Mouse (Mus musculus): Measurements from ENCODE around the gene Olfr1224-ps1. TPM values are rescaled to one million over a fixed set of nuclear protein-coding genes. Genes with fewer than 3 reads are reported as not detected.
"Not testable (repeated sequence)": the region's sequence is repeated elsewhere in the genome, so short reads cannot be mapped to it uniquely, and the experiment has no call there.

The Olfr1224-ps1 gene
- polyA plus RNA-seq (2015; fragmentation: Nextera tagmentation; extraction: Ambion mirVana), result not detected in 2 replicates

- not testable (repeated sequence) for H3K27ac ChIP-seq; H3K9me3 ChIP-seq; H3K27me3 ChIP-seq (replicated peaks); ATAC-seq (replicated peaks); H3K36me3 ChIP-seq (replicated peaks); H3K4me1 ChIP-seq; H3K4me2 ChIP-seq; H3K4me3 ChIP-seq; H3K9ac ChIP-seq
- 96% methylated on average over 8 of the region's 8 CpGs for WGBS
Measured at GRCm38 (mm10) chr2:89163991-89164390, at the start of gene Olfr1224-ps1. Gene Olfr1224-ps1, minus strand, starts transcription at chr2:89164091.

- H3K9me3 ChIP-seq, result no peaks in the 10 kb centered on the region
- 59% methylated on average over 2 of the region's 2 CpGs for WGBS
- H3K4me2 ChIP-seq, result no peak within 1 kb of the TSS
- no peak within 1 kb of the TSS for H3K27ac ChIP-seq
- H3K36me3 ChIP-seq (replicated peaks), result no peaks in the 10 kb centered on the region
- ATAC-seq (replicated peaks), result no peak
- no peak within 1 kb of the TSS for H3K4me3 ChIP-seq
- H3K27me3 ChIP-seq (replicated peaks), result no peaks in the 10 kb centered on the region
- H3K9ac ChIP-seq, result no peak within 1 kb of the TSS
- H3K4me1 ChIP-seq, result no peaks in the 10 kb centered on the region
Measured at GRCm38 (mm10) chr2:89199948-89200347, 36.1 kb upstream of the Olfr1224-ps1 start, which contains the start of gene Olfr1226. Gene Olfr1226, minus strand, starts transcription at chr2:89200048.

GRCm38 (mm10) chr2:89196325-89196982 lies 32.6 kb upstream of the Olfr1224-ps1 start:
- no peak overlapping the region for H3K4me3 ChIP-seq
- H3K4me1 ChIP-seq, result no peaks in the 10 kb centered on the region
- no peaks in the 10 kb centered on the region for H3K27me3 ChIP-seq (replicated peaks)
- H3K9ac ChIP-seq, result no peak overlapping the region
- H3K27ac ChIP-seq, result no peak overlapping the region
- no peak for ATAC-seq (replicated peaks)
- H3K36me3 ChIP-seq (replicated peaks), result no peaks in the 10 kb centered on the region
- no peak overlapping the region for H3K4me2 ChIP-seq
- 90% methylated on average over 3 of the region's 3 CpGs for WGBS
- no peaks in the 10 kb centered on the region for H3K9me3 ChIP-seq

DNA sequence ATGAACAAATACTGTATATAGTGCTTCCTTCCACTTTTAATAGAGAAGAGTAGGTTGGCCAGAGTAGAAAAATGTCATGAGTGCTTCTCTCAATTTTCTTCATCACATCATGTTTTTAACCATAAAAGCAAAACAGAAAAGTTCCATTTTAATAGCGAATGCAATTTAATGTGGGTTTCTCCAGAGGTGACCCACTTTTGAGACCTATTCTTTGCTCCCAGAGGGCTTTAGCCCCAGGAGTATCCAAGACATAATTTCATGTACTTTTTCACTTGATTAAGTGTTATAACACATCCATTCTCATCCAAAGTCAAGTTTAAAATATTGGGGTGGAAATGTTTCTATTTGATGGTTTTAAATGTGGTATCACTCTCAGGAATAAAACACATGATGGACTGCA lies 10.7 kb upstream of the Olfr1224-ps1 start, which contains the start of gene Olfr1225:
Gene Olfr1225 (minus strand): TSS at position 101 of the 400 bp plus-strand sequence.
- no peak for ATAC-seq (replicated peaks)
- Histone ChIP-seq H3K4me3 (no peak within 1 kb of the TSS), H3K36me3 (replicated peaks) (no peaks in the 10 kb centered on the region), H3K4me2 (no peak within 1 kb of the TSS), H3K9me3 (no peaks in the 10 kb centered on the region), H3K9ac (no peak within 1 kb of the TSS), H3K4me1 (no peaks in the 10 kb centered on the region), H3K27me3 (replicated peaks) (no peaks in the 10 kb centered on the region), H3K27ac (no peak within 1 kb of the TSS)
- 88% methylated on average over 1 of the region's 1 CpGs for WGBS

DNA sequence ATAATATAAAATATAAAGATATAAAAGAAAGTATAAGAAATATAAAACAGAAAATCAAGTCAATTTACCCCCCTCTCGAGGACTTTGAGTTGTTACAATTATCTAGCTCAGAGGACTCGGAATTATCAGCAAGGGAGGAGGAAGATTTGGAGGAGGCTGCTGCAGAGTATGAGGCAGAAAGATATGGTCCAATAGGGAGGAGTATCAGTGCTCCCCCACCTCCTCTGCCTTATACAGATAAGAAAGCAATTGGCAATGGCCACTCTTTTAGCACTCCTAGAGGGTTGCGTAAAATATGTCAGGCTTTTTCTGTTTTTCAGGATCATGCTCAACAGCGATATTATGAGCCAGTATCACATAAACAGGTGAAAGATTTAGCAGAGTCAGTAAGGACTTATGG lies 820 bp upstream of the Olfr1224-ps1 start:
- not testable (repeated sequence) for H3K36me3 ChIP-seq (replicated peaks); H3K4me1 ChIP-seq; H3K9me3 ChIP-seq; H3K4me2 ChIP-seq; H3K27me3 ChIP-seq (replicated peaks); H3K27ac ChIP-seq; H3K9ac ChIP-seq; H3K4me3 ChIP-seq; ATAC-seq (replicated peaks)
- WGBS, result 91% methylated on average over 4 of the region's 4 CpGs

DNA sequence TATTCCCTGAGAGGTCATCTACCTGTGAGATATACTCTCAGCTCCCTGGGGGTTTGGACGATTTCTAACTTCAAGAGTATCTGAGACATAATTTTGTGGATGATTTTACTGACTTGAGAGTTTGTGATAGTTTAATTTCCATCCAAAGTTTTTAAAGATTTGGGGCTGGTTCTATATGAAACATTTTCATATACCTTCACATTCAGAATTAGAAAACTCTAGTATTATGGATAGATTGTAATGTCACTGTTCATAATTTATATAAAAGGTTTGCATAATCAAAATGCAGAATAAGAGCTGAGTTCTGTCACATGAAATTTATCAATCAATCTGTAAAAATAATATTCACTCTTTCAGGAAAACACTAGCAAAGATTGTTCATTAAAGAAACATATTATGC lies 12.4 kb downstream of the Olfr1224-ps1 start, which contains the start of gene Olfr1223:
Gene Olfr1223 (minus strand): TSS at position 101 of the 400 bp plus-strand sequence.
- no peaks in the 10 kb centered on the region for H3K27me3 ChIP-seq (replicated peaks)
- H3K9ac ChIP-seq, result no peak within 1 kb of the TSS
- H3K4me3 ChIP-seq, result no peak within 1 kb of the TSS
- H3K4me2 ChIP-seq, result no peak within 1 kb of the TSS
- ATAC-seq (replicated peaks), result no peak
- no peaks in the 10 kb centered on the region for H3K4me1 ChIP-seq
- 87% methylated on average over 1 of the region's 1 CpGs for WGBS
- H3K27ac ChIP-seq, result no peak within 1 kb of the TSS
- H3K9me3 ChIP-seq, result no peaks in the 10 kb centered on the region
- H3K36me3 ChIP-seq (replicated peaks), result no peaks in the 10 kb centered on the region

DNA sequence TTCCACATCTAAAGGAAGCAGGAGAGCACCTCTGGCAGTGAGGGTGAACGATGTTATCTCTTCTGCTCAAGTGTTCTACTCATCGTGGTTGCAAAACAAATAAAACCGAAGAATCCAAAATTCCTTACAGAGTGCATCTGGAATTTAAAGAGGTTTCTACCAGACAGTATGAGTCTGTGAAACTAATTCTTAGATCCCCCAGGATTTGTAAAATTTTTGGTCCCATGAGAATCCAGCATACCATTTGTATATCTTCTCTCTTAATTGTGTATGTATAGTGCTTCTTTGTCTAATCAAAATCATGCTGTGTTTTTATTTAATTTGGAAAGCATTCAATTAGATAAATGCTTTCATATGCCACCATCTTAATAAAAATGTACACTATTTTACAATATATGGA lies 30.9 kb downstream of the Olfr1224-ps1 start, which contains the start of gene Olfr1222:
Gene Olfr1222 (minus strand): TSS at position 101 of the 400 bp plus-strand sequence.
- 78% methylated on average over 3 of the region's 3 CpGs for WGBS
- Histone ChIP-seq H3K36me3 (replicated peaks) (no peaks in the 10 kb centered on the region), H3K27me3 (replicated peaks) (no peaks in the 10 kb centered on the region), H3K4me3 (no peak within 1 kb of the TSS), H3K4me1 (no peaks in the 10 kb centered on the region), H3K9ac (no peak within 1 kb of the TSS), H3K4me2 (no peak within 1 kb of the TSS), H3K9me3 (no peaks in the 10 kb centered on the region), H3K27ac (no peak within 1 kb of the TSS)
- ATAC-seq (replicated peaks), result no peak

GRCm38 (mm10) chr2:89117183-89117582 lies 46.7 kb downstream of the Olfr1224-ps1 start, which contains the start of gene Olfr1221:
Gene Olfr1221, minus strand, starts transcription at chr2:89117283.
- Histone ChIP-seq H3K27me3 (replicated peaks) (no peaks in the 10 kb centered on the region), H3K9ac (no peak within 1 kb of the TSS), H3K36me3 (replicated peaks) (no peaks in the 10 kb centered on the region), H3K27ac (no peak within 1 kb of the TSS), H3K4me2 (no peak within 1 kb of the TSS), H3K9me3 (no peaks in the 10 kb centered on the region), H3K4me1 (no peaks in the 10 kb centered on the region), H3K4me3 (no peak within 1 kb of the TSS)
- ATAC-seq (replicated peaks), result no peak
- WGBS, result 90% methylated on average over 2 of the region's 2 CpGs

DNA sequence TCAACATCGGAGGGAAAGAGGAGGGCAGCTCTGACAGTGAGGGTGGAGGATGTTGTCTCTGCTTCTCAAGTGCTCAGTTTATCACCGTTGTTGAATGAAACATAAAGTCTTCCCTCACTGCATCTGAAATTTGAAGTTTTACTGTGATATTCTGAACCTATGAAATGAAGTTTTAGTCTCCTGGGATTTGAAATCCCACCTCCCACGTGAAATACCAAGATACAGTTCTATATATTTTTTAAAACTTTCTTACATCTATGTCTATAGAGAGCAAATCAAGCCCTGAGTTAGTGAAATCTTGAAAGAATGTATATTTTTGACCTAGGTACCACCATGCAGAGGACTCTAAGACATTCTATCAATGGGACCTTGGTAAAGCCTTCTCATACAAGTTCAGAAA lies 57.2 kb downstream of the Olfr1224-ps1 start, which contains the start of gene Olfr1220:
Gene Olfr1220 (minus strand): TSS at position 101 of the 400 bp plus-strand sequence.
- no peak within 1 kb of the TSS for H3K27ac ChIP-seq
- H3K4me1 ChIP-seq, result no peaks in the 10 kb centered on the region
- H3K4me2 ChIP-seq, result no peak within 1 kb of the TSS
- no peak for ATAC-seq (replicated peaks)
- no peaks in the 10 kb centered on the region for H3K27me3 ChIP-seq (replicated peaks)
- 79% methylated on average over 3 of the region's 3 CpGs for WGBS
- H3K9me3 ChIP-seq, result no peaks in the 10 kb centered on the region
- no peak within 1 kb of the TSS for H3K4me3 ChIP-seq
- H3K36me3 ChIP-seq (replicated peaks), result no peaks in the 10 kb centered on the region
- no peak within 1 kb of the TSS for H3K9ac ChIP-seq

- Histone ChIP-seq H3K4me1 (no peaks in the 10 kb centered on the region), H3K9ac (no peak overlapping the region), H3K27me3 (replicated peaks) (no peaks in the 10 kb centered on the region), H3K36me3 (replicated peaks) (no peaks in the 10 kb centered on the region), H3K4me3 (no peak overlapping the region), H3K9me3 (no peaks in the 10 kb centered on the region), H3K27ac (no peak overlapping the region), H3K4me2 (no peak overlapping the region)
- no peak for ATAC-seq (replicated peaks)
Measured at GRCm38 (mm10) chr2:89105651-89106050, 58.2 kb downstream of the Olfr1224-ps1 start.

Other genes with a start within 250 kb of the Olfr1224-ps1 start
- gene Olfr1209, start 248.9 kb downstream of the Olfr1224-ps1 start, polyA plus RNA-seq (2015; fragmentation: Nextera tagmentation; extraction: Ambion mirVana), result not detected in 2 replicates
- gene Olfr1211, start 226.0 kb downstream of the Olfr1224-ps1 start, polyA plus RNA-seq (2015; fragmentation: Nextera tagmentation; extraction: Ambion mirVana), result not detected in 2 replicates
- not detected in 2 replicates for gene Olfr1212, start 210.1 kb downstream of the Olfr1224-ps1 start, polyA plus RNA-seq (2015; fragmentation: Nextera tagmentation; extraction: Ambion mirVana)
- not detected in 2 replicates for gene Gm13762, start 183.8 kb downstream of the Olfr1224-ps1 start, polyA plus RNA-seq (2015; fragmentation: Nextera tagmentation; extraction: Ambion mirVana)
- not detected in 2 replicates for gene Olfr1214, start 171.4 kb downstream of the Olfr1224-ps1 start, polyA plus RNA-seq (2015; fragmentation: Nextera tagmentation; extraction: Ambion mirVana)
- not detected in 2 replicates for gene Olfr1215, start 157.1 kb downstream of the Olfr1224-ps1 start, polyA plus RNA-seq (2015; fragmentation: Nextera tagmentation; extraction: Ambion mirVana)
- not detected in 2 replicates for gene Olfr1216, start 145.8 kb downstream of the Olfr1224-ps1 start, polyA plus RNA-seq (2015; fragmentation: Nextera tagmentation; extraction: Ambion mirVana)
- gene Olfr1217, start 132.0 kb downstream of the Olfr1224-ps1 start, polyA plus RNA-seq (2015; fragmentation: Nextera tagmentation; extraction: Ambion mirVana), result not detected in 2 replicates
- gene Olfr1218, start 102.9 kb downstream of the Olfr1224-ps1 start, polyA plus RNA-seq (2015; fragmentation: Nextera tagmentation; extraction: Ambion mirVana), result not detected in 2 replicates
- gene Olfr1219, start 80.6 kb downstream of the Olfr1224-ps1 start, polyA plus RNA-seq (2015; fragmentation: Nextera tagmentation; extraction: Ambion mirVana), result not detected in 2 replicates
- gene Olfr1220, start 57.3 kb downstream of the Olfr1224-ps1 start, polyA plus RNA-seq (2015; fragmentation: Nextera tagmentation; extraction: Ambion mirVana), result not detected in 2 replicates
- not detected in 2 replicates for gene Olfr1221, start 46.8 kb downstream of the Olfr1224-ps1 start, polyA plus RNA-seq (2015; fragmentation: Nextera tagmentation; extraction: Ambion mirVana)
- gene Olfr1222, start 31.0 kb downstream of the Olfr1224-ps1 start, polyA plus RNA-seq (2015; fragmentation: Nextera tagmentation; extraction: Ambion mirVana), result not detected in 2 replicates
- not detected in 2 replicates for gene Olfr1223, start 12.5 kb downstream of the Olfr1224-ps1 start, polyA plus RNA-seq (2015; fragmentation: Nextera tagmentation; extraction: Ambion mirVana)
- gene Olfr1225, start 10.6 kb upstream of the Olfr1224-ps1 start, polyA plus RNA-seq (2015; fragmentation: Nextera tagmentation; extraction: Ambion mirVana), result not detected in 2 replicates
- not detected in 2 replicates for gene Olfr1226, start 36.0 kb upstream of the Olfr1224-ps1 start, polyA plus RNA-seq (2015; fragmentation: Nextera tagmentation; extraction: Ambion mirVana)
- not detected in 2 replicates for gene Olfr1228, start 90.0 kb upstream of the Olfr1224-ps1 start, polyA plus RNA-seq (2015; fragmentation: Nextera tagmentation; extraction: Ambion mirVana)
- gene Olfr1229, start 123.9 kb upstream of the Olfr1224-ps1 start, polyA plus RNA-seq (2015; fragmentation: Nextera tagmentation; extraction: Ambion mirVana), result not detected in 2 replicates
- gene Olfr1230, start 133.2 kb upstream of the Olfr1224-ps1 start, polyA plus RNA-seq (2015; fragmentation: Nextera tagmentation; extraction: Ambion mirVana), result not detected in 2 replicates
- gene Olfr1231, start 143.0 kb upstream of the Olfr1224-ps1 start, polyA plus RNA-seq (2015; fragmentation: Nextera tagmentation; extraction: Ambion mirVana), result not detected in 2 replicates
- gene Olfr1232, start 165.6 kb upstream of the Olfr1224-ps1 start, polyA plus RNA-seq (2015; fragmentation: Nextera tagmentation; extraction: Ambion mirVana), result not detected in 2 replicates
- gene Olfr1233, start 178.3 kb upstream of the Olfr1224-ps1 start, polyA plus RNA-seq (2015; fragmentation: Nextera tagmentation; extraction: Ambion mirVana), result not detected in 2 replicates
- gene Olfr1234, start 200.8 kb upstream of the Olfr1224-ps1 start, polyA plus RNA-seq (2015; fragmentation: Nextera tagmentation; extraction: Ambion mirVana), result not detected in 2 replicates
- gene Olfr1238, start 245.6 kb upstream of the Olfr1224-ps1 start, polyA plus RNA-seq (2015; fragmentation: Nextera tagmentation; extraction: Ambion mirVana), result not detected in 2 replicates